Mouse (Mus musculus): Measurements from ENCODE around the gene 3110001I22Rik. TPM values are rescaled to one million over a fixed set of nuclear protein-coding genes. Genes with fewer than 3 reads are reported as not detected.

Gene 3110001I22Rik
- polyA plus RNA-seq, 1 experiment from 2014 or later: 5.5 TPM

Other genes starting within 250 kb of the 3110001I22Rik start
- 40.6 and 41.4 TPM in 2 replicates for gene Parn, start 3.8 kb upstream of the 3110001I22Rik start, polyA plus RNA-seq (2014; fragmentation: Nextera tagmentation; extraction: Ambion mirVana)
- gene Bfar, start 71 bp upstream of the 3110001I22Rik start, polyA plus RNA-seq (2014; fragmentation: Nextera tagmentation; extraction: Ambion mirVana): 43.3 and 50.1 TPM in 2 replicates
- gene Pla2g10, start 59.1 kb downstream of the 3110001I22Rik start, polyA plus RNA-seq (2014; fragmentation: Nextera tagmentation; extraction: Ambion mirVana): 0.31 and 0.46 TPM in 2 replicates
- gene Rrn3, start 108.8 kb downstream of the 3110001I22Rik start, polyA plus RNA-seq (2014; fragmentation: Nextera tagmentation; extraction: Ambion mirVana): 54.4 and 59.1 TPM in 2 replicates
- gene Ntan1, start 146.9 kb downstream of the 3110001I22Rik start, polyA plus RNA-seq (2014; fragmentation: Nextera tagmentation; extraction: Ambion mirVana): 158 and 173 TPM in 2 replicates
- 92.9 and 99.7 TPM in 2 replicates for gene Pdxdc1, start 231.2 kb downstream of the 3110001I22Rik start, polyA plus RNA-seq (2014; fragmentation: Nextera tagmentation; extraction: Ambion mirVana)
- 8.1 and 8.3 TPM in 2 replicates for gene Mpv17l, start 231.2 kb downstream of the 3110001I22Rik start, polyA plus RNA-seq (2014; fragmentation: Nextera tagmentation; extraction: Ambion mirVana)

All from intestine, embryonic 14.5 days (tissue).